Mouse (Mus musculus): ENCODE measurements at regions not wholly inside any gene's neighbourhood (a gene's known extent, or its start where the extent isn't known, plus 50 kb on each side); places are given as distances from the start of the nearest gene placed in this dataset.

- Histone ChIP-seq H3K36me3 (replicated peaks) (no peaks in the 10 kb centered on the region), H3K9me3 (no peaks in the 10 kb centered on the region), H3K4me1 (no peaks in the 10 kb centered on the region), H3K27ac (replicated peaks) (no peak overlapping the region), H3K4me3 (no peak overlapping the region), H3K27me3 (replicated peaks; ENCODE audit: low read depth, poor library complexity, severe bottlenecking) (no peaks in the 10 kb centered on the region)
- 88% methylated on average over 9 of the region's 9 CpGs for WGBS
- DNase-seq (ENCODE audit: low spot score), result no peak
These were observed 324.9 kb upstream of the Ptchd4 start for GRCm38 (mm10) chr17:41990804-41991203.

GRCm38 (mm10) chr17:42008415-42008814 lies 307.3 kb upstream of the Ptchd4 start:
- no peaks in the 10 kb centered on the region for H3K9me3 ChIP-seq
- no peak overlapping the region for H3K27ac ChIP-seq (replicated peaks)

GRCm38 (mm10) chr17:42024295-42024694 lies 291.5 kb upstream of the Ptchd4 start:
- no peaks in the 10 kb centered on the region for H3K36me3 ChIP-seq (replicated peaks)
- no peaks in the 10 kb centered on the region for H3K4me1 ChIP-seq
- H3K27me3 ChIP-seq (replicated peaks; ENCODE audit: low read depth, poor library complexity, severe bottlenecking), result no peaks in the 10 kb centered on the region
- H3K9me3 ChIP-seq, result no peaks in the 10 kb centered on the region
- DNase-seq (ENCODE audit: low spot score), result no peak
- 92% methylated on average over 2 of the region's 2 CpGs for WGBS
- H3K27ac ChIP-seq (replicated peaks), result no peak overlapping the region
- no peak overlapping the region for H3K4me3 ChIP-seq

More at GRCm38 (mm10) chr17:42008415-42008814, 307.3 kb upstream of the Ptchd4 start:
- no peak for DNase-seq (ENCODE audit: low spot score)
- H3K4me1 ChIP-seq, result no peaks in the 10 kb centered on the region
- H3K4me3 ChIP-seq, result no peak overlapping the region
- H3K36me3 ChIP-seq (replicated peaks), result no peaks in the 10 kb centered on the region
- H3K27me3 ChIP-seq (replicated peaks; ENCODE audit: low read depth, poor library complexity, severe bottlenecking), result no peaks in the 10 kb centered on the region

- H3K36me3 ChIP-seq (replicated peaks), result no peaks in the 10 kb centered on the region
- no peaks in the 10 kb centered on the region for H3K9me3 ChIP-seq
- DNase-seq (ENCODE audit: low spot score), result no peak
- H3K4me3 ChIP-seq, result no peak overlapping the region
- no peaks in the 10 kb centered on the region for H3K27me3 ChIP-seq (replicated peaks; ENCODE audit: low read depth, poor library complexity, severe bottlenecking)
- H3K4me1 ChIP-seq, result no peaks in the 10 kb centered on the region
- no peak overlapping the region for H3K27ac ChIP-seq (replicated peaks)
These were observed 288.5 kb upstream of the Ptchd4 start for GRCm38 (mm10) chr17:42027253-42027652.

- DNase-seq (ENCODE audit: low spot score), result peak; percentile 12
- Histone ChIP-seq H3K36me3 (replicated peaks) (no peaks in the 10 kb centered on the region), H3K4me3 (no peak overlapping the region), H3K9me3 (no peaks in the 10 kb centered on the region), H3K4me1 (no peaks in the 10 kb centered on the region), H3K27ac (replicated peaks) (no peak overlapping the region), H3K27me3 (replicated peaks; ENCODE audit: low read depth, poor library complexity, severe bottlenecking) (no peaks in the 10 kb centered on the region)
- 59% methylated on average over 3 of the region's 3 CpGs for WGBS
These were observed 286.3 kb upstream of the Ptchd4 start for GRCm38 (mm10) chr17:42029452-42029851.

GRCm38 (mm10) chr17:42037089-42037488 lies 278.7 kb upstream of the Ptchd4 start:
- no peak overlapping the region for H3K27ac ChIP-seq (replicated peaks)
- no peaks in the 10 kb centered on the region for H3K36me3 ChIP-seq (replicated peaks)
- H3K27me3 ChIP-seq (replicated peaks; ENCODE audit: low read depth, poor library complexity, severe bottlenecking), result no peaks in the 10 kb centered on the region
- no peak overlapping the region for H3K4me3 ChIP-seq
- H3K9me3 ChIP-seq, result no peaks in the 10 kb centered on the region
- 89% methylated on average over 2 of the region's 2 CpGs for WGBS
- no peak for DNase-seq (ENCODE audit: low spot score)
- no peaks in the 10 kb centered on the region for H3K4me1 ChIP-seq

GRCm38 (mm10) chr17:42049779-42050515 lies 265.8 kb upstream of the Ptchd4 start:
- H3K27ac ChIP-seq (replicated peaks), result no peak overlapping the region
- no peaks in the 10 kb centered on the region for H3K9me3 ChIP-seq
- H3K4me1 ChIP-seq, result no peaks in the 10 kb centered on the region
- WGBS, result 83% methylated on average over 5 of the region's 5 CpGs
- no peaks in the 10 kb centered on the region for H3K27me3 ChIP-seq (replicated peaks; ENCODE audit: low read depth, poor library complexity, severe bottlenecking)
- no peak overlapping the region for H3K4me3 ChIP-seq
- no peaks in the 10 kb centered on the region for H3K36me3 ChIP-seq (replicated peaks)
- DNase-seq (ENCODE audit: low spot score), result no peak

- no peaks in the 10 kb centered on the region for H3K4me1 ChIP-seq
- 82% methylated on average over 2 of the region's 2 CpGs for WGBS
These were observed 224.8 kb upstream of the Ptchd4 start for GRCm38 (mm10) chr17:42090764-42091452.

GRCm38 (mm10) chr17:42113684-42114083 lies 202.1 kb upstream of the Ptchd4 start:
- Histone ChIP-seq H3K27ac (replicated peaks) (no peak overlapping the region), H3K27me3 (replicated peaks; ENCODE audit: low read depth, poor library complexity, severe bottlenecking) (no peaks in the 10 kb centered on the region), H3K9me3 (no peaks in the 10 kb centered on the region), H3K4me3 (no peak overlapping the region), H3K36me3 (replicated peaks) (no peaks in the 10 kb centered on the region), H3K4me1 (no peaks in the 10 kb centered on the region)
- no peak for DNase-seq (ENCODE audit: low spot score)
- WGBS, result 63% methylated on average over 1 of the region's 1 CpGs

More at GRCm38 (mm10) chr17:42090764-42091452, 224.8 kb upstream of the Ptchd4 start:
- Histone ChIP-seq H3K27ac (replicated peaks) (no peak overlapping the region), H3K27me3 (replicated peaks; ENCODE audit: low read depth, poor library complexity, severe bottlenecking) (no peaks in the 10 kb centered on the region), H3K36me3 (replicated peaks) (no peaks in the 10 kb centered on the region), H3K4me3 (no peak overlapping the region), H3K9me3 (no peaks in the 10 kb centered on the region)
- no peak for DNase-seq (ENCODE audit: low spot score)

GRCm38 (mm10) chr17:42120759-42121158 lies 195.0 kb upstream of the Ptchd4 start:
- Histone ChIP-seq H3K4me1 (no peaks in the 10 kb centered on the region), H3K36me3 (replicated peaks) (no peaks in the 10 kb centered on the region), H3K27ac (replicated peaks) (no peak overlapping the region), H3K9me3 (no peaks in the 10 kb centered on the region), H3K4me3 (no peak overlapping the region), H3K27me3 (replicated peaks; ENCODE audit: low read depth, poor library complexity, severe bottlenecking) (no peaks in the 10 kb centered on the region)
- 89% methylated on average over 1 of the region's 1 CpGs for WGBS
- no peak for DNase-seq (ENCODE audit: low spot score)

- Histone ChIP-seq H3K4me3 (no peak overlapping the region), H3K36me3 (replicated peaks) (no peaks in the 10 kb centered on the region), H3K27ac (replicated peaks) (no peak overlapping the region), H3K9me3 (no peaks in the 10 kb centered on the region), H3K4me1 (no peaks in the 10 kb centered on the region), H3K27me3 (replicated peaks; ENCODE audit: low read depth, poor library complexity, severe bottlenecking) (no peaks in the 10 kb centered on the region)
- WGBS, result 83% methylated on average over 9 of the region's 9 CpGs
- no peak for DNase-seq (ENCODE audit: low spot score)
These were observed 189.1 kb upstream of the Ptchd4 start for GRCm38 (mm10) chr17:42126488-42127237.

- H3K36me3 ChIP-seq (replicated peaks), result no peaks in the 10 kb centered on the region
- H3K27ac ChIP-seq (replicated peaks), result no peak overlapping the region
- DNase-seq (ENCODE audit: low spot score), result no peak
- no peaks in the 10 kb centered on the region for H3K4me1 ChIP-seq
- no peak overlapping the region for H3K4me3 ChIP-seq
- no peaks in the 10 kb centered on the region for H3K9me3 ChIP-seq
- 91% methylated on average over 1 of the region's 1 CpGs for WGBS
- no peaks in the 10 kb centered on the region for H3K27me3 ChIP-seq (replicated peaks; ENCODE audit: low read depth, poor library complexity, severe bottlenecking)
These were observed 146.2 kb upstream of the Ptchd4 start for GRCm38 (mm10) chr17:42169391-42170018.

All from embryonic facial prominence, embryonic 10.5 days (tissue).